Mouse (Mus musculus): ENCODE measurements around the gene 1700017N19Rik.

Gene 1700017N19Rik

DNA sequence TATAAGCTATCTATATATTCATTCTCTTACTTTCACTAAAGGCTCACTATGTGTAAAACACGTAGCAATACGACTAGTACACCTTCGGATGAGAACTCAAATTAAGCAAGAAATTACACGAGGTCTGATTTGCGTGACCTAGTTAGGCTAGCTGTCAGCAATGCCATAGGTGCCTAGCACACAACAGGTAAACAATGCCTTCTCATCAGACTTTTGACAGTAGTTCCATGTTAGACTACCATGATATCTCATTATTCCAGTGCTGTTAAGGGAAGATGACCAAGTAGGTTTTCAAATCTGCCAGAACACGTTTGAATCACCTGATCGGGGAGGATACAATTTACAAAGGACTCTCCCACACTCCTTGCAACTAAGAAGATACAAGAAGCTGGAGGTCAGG, 1.8 kb upstream of the 1700017N19Rik start:
- Histone ChIP-seq H3K27me3 (ENCODE audit: insufficient read depth, low read length) (no peaks in the 10 kb centered on the region), H3K36me3 (ENCODE audit: insufficient read depth, low read length) (peaks cover 34% of the 10 kb centered on the region), H3K9me3 (ENCODE audit: low read length) (peaks cover 45% of the 10 kb centered on the region), H3K4me1 (replicated peaks; ENCODE audit: low read depth, low read length) (peaks cover 7% of the 10 kb centered on the region), H3K4me3 (replicated peaks; ENCODE audit: low read length) (peak overlapping the region; percentile 90)
- TF ChIP-seq NANOG (IDR thresholded peaks at IDR 0.05; ENCODE audit: borderline replicate concordance, low read length) (no peak), POU5F1 (IDR thresholded peaks at IDR 0.05; ENCODE audit: borderline replicate concordance, low read length) (no peak), CTCF (conservative IDR thresholded peaks at IDR 0.05; ENCODE audit: low read length) (no peak)

DNA sequence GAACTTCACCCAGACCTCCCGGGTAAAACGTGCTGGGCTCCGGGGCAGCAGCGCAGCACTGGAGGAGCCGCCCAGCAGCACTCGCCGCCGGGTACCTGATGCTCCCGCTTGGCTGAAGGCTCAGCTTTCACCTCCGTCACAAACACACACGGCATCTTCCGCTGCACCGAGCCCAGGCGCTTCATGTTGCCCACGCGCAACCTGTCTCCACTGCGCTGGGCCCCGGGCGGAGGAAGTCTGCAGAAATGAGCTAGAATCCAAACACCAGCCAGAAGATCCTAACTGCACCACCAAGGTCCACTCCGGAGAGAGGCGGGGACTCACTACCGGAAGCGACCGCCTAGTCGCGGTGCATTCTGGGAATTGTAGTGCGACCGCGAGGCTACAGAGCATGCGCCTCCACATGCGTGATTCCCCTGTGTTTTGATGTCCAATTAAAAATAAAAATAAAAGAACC, 1.3 kb upstream of the 1700017N19Rik start:
- H3K4me3 ChIP-seq (replicated peaks; ENCODE audit: low read length): peak overlapping the region; percentile 90
- peaks cover 41% of the 10 kb centered on the region for H3K9me3 ChIP-seq (ENCODE audit: low read length)
- peaks cover 7% of the 10 kb centered on the region for H3K4me1 ChIP-seq (replicated peaks; ENCODE audit: low read depth, low read length)
- TF ChIP-seq POU5F1 (IDR thresholded peaks at IDR 0.05; ENCODE audit: borderline replicate concordance, low read length): no peak
- no peak for TF ChIP-seq CTCF (conservative IDR thresholded peaks at IDR 0.05; ENCODE audit: low read length)
- no peak for TF ChIP-seq NANOG (IDR thresholded peaks at IDR 0.05; ENCODE audit: borderline replicate concordance, low read length)
- no peaks in the 10 kb centered on the region for H3K27me3 ChIP-seq (ENCODE audit: insufficient read depth, low read length)
- H3K36me3 ChIP-seq (ENCODE audit: insufficient read depth, low read length): peaks cover 31% of the 10 kb centered on the region

DNA sequence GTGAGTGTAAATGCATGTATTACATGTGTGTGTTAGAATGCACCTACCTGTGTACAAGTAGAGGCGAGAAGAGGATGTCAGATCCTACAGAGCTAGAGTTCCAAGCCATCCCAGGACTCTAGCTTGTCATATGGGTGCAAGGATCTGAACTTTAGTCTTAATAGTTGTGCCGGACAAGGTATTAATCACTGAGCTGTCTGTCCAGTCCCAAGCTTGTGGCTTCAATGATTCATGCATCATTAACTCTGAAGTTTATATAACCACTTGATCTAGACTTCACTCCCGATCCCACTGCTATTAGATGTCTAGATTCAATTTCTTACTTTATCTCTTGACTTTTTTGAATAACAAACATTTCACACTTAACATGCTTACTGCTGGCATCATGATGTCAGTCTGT, 8.1 kb downstream of the 1700017N19Rik start:
- no peaks in the 10 kb centered on the region for H3K27me3 ChIP-seq (ENCODE audit: insufficient read depth, low read length)
- no peak for TF ChIP-seq NANOG (IDR thresholded peaks at IDR 0.05; ENCODE audit: borderline replicate concordance, low read length)
- H3K4me1 ChIP-seq (replicated peaks; ENCODE audit: low read depth, low read length): no peaks in the 10 kb centered on the region
- no peaks in the 10 kb centered on the region for H3K36me3 ChIP-seq (ENCODE audit: insufficient read depth, low read length)
- H3K4me3 ChIP-seq (replicated peaks; ENCODE audit: low read length): no peak overlapping the region
- no peaks in the 10 kb centered on the region for H3K9me3 ChIP-seq (ENCODE audit: low read length)

DNA sequence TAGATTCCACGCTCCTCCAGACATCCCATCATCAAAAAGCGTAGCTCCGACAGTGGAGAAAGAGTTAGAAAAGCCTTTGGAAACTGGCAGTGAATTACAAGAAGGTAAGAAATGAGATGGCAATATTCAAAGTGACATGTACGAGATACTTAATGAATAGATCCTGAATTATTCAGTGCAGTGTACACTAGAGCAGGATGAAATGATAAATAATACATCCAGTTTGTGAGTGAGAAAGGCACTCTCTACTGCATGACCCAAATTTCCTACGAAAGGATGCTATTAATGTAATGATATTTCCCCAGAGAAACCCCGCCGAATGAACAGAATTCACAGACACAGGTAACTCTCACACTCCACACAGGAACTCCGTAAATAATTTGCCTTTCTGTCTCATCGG, 13.2 kb downstream of the 1700017N19Rik start:
- Histone ChIP-seq H3K4me1 (replicated peaks; ENCODE audit: low read depth, low read length) (no peaks in the 10 kb centered on the region), H3K4me3 (replicated peaks; ENCODE audit: low read length) (no peak overlapping the region), H3K27me3 (ENCODE audit: insufficient read depth, low read length) (no peaks in the 10 kb centered on the region), H3K36me3 (ENCODE audit: insufficient read depth, low read length) (no peaks in the 10 kb centered on the region), H3K9me3 (ENCODE audit: low read length) (no peaks in the 10 kb centered on the region)
- TF ChIP-seq CTCF (conservative IDR thresholded peaks at IDR 0.05; ENCODE audit: low read length) (no peak), NANOG (IDR thresholded peaks at IDR 0.05; ENCODE audit: borderline replicate concordance, low read length) (no peak), POU5F1 (IDR thresholded peaks at IDR 0.05; ENCODE audit: borderline replicate concordance, low read length) (no peak)

DNA sequence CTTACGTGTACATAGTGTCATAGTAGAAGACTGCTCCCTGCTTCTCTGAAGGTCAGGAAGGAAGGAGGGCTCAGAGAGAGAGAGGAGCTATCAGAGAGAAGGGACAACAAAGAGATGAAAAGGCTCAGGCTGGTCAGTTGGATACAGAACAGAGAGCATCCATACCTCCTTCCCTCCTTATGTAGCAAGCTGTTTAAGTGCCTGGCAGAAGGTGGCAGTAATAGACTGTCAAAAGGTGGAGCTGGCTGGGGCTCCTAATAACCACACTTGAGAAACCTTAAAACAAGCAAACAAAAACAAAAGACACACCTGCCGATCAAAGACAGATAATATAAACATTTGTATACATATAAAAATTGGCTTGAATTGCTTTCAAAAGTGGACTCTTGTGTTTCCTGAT, 14.0 kb downstream of the 1700017N19Rik start:
- Histone ChIP-seq H3K4me3 (replicated peaks; ENCODE audit: low read length) (no peak overlapping the region), H3K36me3 (ENCODE audit: insufficient read depth, low read length) (no peaks in the 10 kb centered on the region)
- no peak for TF ChIP-seq NANOG (IDR thresholded peaks at IDR 0.05; ENCODE audit: borderline replicate concordance, low read length)
- TF ChIP-seq POU5F1 (IDR thresholded peaks at IDR 0.05; ENCODE audit: borderline replicate concordance, low read length): no peak
- no peak for TF ChIP-seq CTCF (conservative IDR thresholded peaks at IDR 0.05; ENCODE audit: low read length)

DNA sequence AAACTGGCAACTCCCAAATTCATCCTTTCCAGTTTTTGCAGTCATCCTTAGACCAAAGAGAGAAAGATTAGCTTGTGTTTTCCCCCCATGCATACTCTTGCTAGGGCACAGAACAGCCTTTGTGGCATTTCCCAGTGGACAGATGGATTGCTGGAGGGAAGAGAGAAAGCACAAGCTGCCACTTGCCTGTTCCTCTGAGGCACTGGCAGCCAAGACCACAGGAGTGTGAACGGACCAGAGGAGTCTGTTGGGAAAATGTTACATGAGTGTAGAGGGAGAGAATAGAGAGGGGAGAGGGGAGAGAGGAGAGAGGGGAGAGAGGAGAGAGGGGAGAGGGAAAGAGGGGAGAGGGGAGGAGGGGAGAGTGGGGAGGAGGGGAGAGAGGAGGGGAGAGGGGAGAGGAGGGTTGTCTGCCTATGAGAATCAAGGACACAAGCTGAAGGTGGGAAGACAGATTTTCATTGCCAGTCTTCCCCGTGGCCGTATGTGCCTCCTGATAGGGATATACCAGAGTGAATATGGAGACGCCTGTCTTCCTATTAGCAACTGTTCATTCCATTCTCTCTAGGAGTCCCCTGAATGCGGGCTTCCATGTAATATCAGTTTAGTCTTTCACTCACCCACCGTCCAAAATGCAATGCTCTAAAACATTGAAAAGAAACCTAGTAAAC, 27.1 kb downstream of the 1700017N19Rik start:
- H3K4me1 ChIP-seq (replicated peaks; ENCODE audit: low read depth, low read length): no peaks in the 10 kb centered on the region
- TF ChIP-seq CTCF (conservative IDR thresholded peaks at IDR 0.05; ENCODE audit: low read length): no peak
- no peak for TF ChIP-seq NANOG (IDR thresholded peaks at IDR 0.05; ENCODE audit: borderline replicate concordance, low read length)
- no peak for TF ChIP-seq POU5F1 (IDR thresholded peaks at IDR 0.05; ENCODE audit: borderline replicate concordance, low read length)
- H3K36me3 ChIP-seq (ENCODE audit: insufficient read depth, low read length): no peaks in the 10 kb centered on the region

More for the DNA sequence above, 14.0 kb downstream of the 1700017N19Rik start:
- H3K27me3 ChIP-seq (ENCODE audit: insufficient read depth, low read length): no peaks in the 10 kb centered on the region
- no peaks in the 10 kb centered on the region for H3K9me3 ChIP-seq (ENCODE audit: low read length)
- H3K4me1 ChIP-seq (replicated peaks; ENCODE audit: low read depth, low read length): no peaks in the 10 kb centered on the region

DNA sequence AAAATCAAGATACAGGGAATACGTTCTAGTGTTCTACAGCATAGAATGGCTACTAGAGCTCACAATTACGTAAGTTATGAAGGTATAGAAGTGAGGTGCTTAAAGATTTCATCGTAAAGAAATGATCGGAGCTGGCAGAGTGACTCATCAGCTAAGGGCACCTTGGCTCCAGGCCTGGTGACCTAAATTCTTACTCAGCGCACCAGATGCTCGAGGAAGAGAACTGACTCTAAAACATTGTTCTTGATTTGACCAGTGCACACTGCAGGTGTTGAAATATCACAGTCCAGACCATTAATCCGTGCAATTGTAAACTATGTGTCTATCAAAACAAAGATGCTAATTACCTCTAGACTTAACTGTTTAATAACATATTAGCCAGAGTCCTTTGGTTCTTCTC, 29.2 kb downstream of the 1700017N19Rik start:
- H3K4me3 ChIP-seq (replicated peaks; ENCODE audit: low read length): no peak overlapping the region
- H3K27me3 ChIP-seq (ENCODE audit: insufficient read depth, low read length): no peaks in the 10 kb centered on the region
- H3K9me3 ChIP-seq (ENCODE audit: low read length): no peaks in the 10 kb centered on the region
- H3K36me3 ChIP-seq (ENCODE audit: insufficient read depth, low read length): no peaks in the 10 kb centered on the region
- TF ChIP-seq NANOG (IDR thresholded peaks at IDR 0.05; ENCODE audit: borderline replicate concordance, low read length) (no peak), POU5F1 (IDR thresholded peaks at IDR 0.05; ENCODE audit: borderline replicate concordance, low read length) (no peak), CTCF (conservative IDR thresholded peaks at IDR 0.05; ENCODE audit: low read length) (no peak)
- H3K4me1 ChIP-seq (replicated peaks; ENCODE audit: low read depth, low read length): no peaks in the 10 kb centered on the region

More for the DNA sequence above, 27.1 kb downstream of the 1700017N19Rik start:
- Histone ChIP-seq H3K27me3 (ENCODE audit: insufficient read depth, low read length) (no peaks in the 10 kb centered on the region), H3K9me3 (ENCODE audit: low read length) (no peaks in the 10 kb centered on the region), H3K4me3 (replicated peaks; ENCODE audit: low read length) (no peak overlapping the region)

DNA sequence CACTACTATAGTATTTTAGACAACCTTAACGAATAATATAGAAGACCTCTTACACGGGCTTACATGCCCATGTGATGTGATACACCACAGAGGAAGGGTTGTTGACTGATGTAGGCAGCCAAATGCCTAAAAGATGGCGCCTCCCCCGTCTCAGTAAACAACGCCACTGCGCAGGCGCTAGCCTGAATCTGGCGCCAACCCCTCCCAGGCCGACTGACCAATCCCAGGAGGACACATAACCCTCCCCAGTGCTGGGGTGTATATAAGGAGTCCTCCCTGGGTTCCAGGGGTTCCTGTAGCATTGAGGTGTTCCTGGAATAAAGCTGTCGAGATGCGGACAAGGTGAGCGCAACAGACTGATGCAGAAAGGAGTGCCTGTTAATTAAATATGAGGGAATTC, 29.8 kb downstream of the 1700017N19Rik start:
- Histone ChIP-seq H3K27me3 (ENCODE audit: insufficient read depth, low read length) (no peaks in the 10 kb centered on the region), H3K9me3 (ENCODE audit: low read length) (no peaks in the 10 kb centered on the region), H3K4me3 (replicated peaks; ENCODE audit: low read length) (no peak overlapping the region), H3K36me3 (ENCODE audit: insufficient read depth, low read length) (no peaks in the 10 kb centered on the region), H3K4me1 (replicated peaks; ENCODE audit: low read depth, low read length) (no peaks in the 10 kb centered on the region)
- TF ChIP-seq POU5F1 (IDR thresholded peaks at IDR 0.05; ENCODE audit: borderline replicate concordance, low read length) (no peak), CTCF (conservative IDR thresholded peaks at IDR 0.05; ENCODE audit: low read length) (no peak), NANOG (IDR thresholded peaks at IDR 0.05; ENCODE audit: borderline replicate concordance, low read length) (no peak)

DNA sequence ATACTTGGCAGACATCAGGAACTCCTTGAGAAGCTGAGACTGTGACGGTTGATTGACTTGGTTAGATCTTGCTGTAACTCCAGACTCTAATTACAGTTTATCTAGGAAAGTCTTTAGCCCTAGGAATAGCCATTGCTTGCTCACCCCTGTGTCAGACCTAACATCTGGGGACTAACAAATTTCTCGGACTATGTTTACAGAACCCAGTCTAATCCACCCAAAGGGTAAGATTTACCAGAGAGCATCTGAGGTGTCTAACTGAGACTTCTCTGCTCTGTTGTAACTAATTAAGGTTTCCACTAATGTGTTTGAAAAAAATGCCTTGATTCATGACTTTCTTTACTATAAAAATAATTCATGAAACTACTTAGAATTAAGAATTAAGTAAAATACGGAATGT, 32.2 kb downstream of the 1700017N19Rik start:
- Histone ChIP-seq H3K4me1 (replicated peaks; ENCODE audit: low read depth, low read length) (no peaks in the 10 kb centered on the region), H3K36me3 (ENCODE audit: insufficient read depth, low read length) (no peaks in the 10 kb centered on the region), H3K4me3 (replicated peaks; ENCODE audit: low read length) (no peak overlapping the region), H3K9me3 (ENCODE audit: low read length) (no peaks in the 10 kb centered on the region), H3K27me3 (ENCODE audit: insufficient read depth, low read length) (no peaks in the 10 kb centered on the region)
- TF ChIP-seq CTCF (conservative IDR thresholded peaks at IDR 0.05; ENCODE audit: low read length) (no peak), POU5F1 (IDR thresholded peaks at IDR 0.05; ENCODE audit: borderline replicate concordance, low read length) (no peak), NANOG (IDR thresholded peaks at IDR 0.05; ENCODE audit: borderline replicate concordance, low read length) (no peak)
